Mouse (Mus musculus) neural tube, embryonic 11.5 days (tissue): Measurements from ENCODE around the gene Gpx4. TPM values are rescaled to one million over a fixed set of nuclear protein-coding genes. Genes with fewer than 3 reads are reported as not detected.

Experiments used
- ATAC-seq: fragments of 200-750 bp; cut with Nextera tagmentation; 2 replicates; pipeline ENCODE4 v1.8.0; 2017; ENCODE audit warnings: moderate number of reproducible peaks, mild to moderate bottlenecking, moderate TSS enrichment, moderate library complexity; ENCODE audit not compliant: insufficient read depth, low FRiP score, low TSS enrichment
- DNase-seq: peaks from one replicate; pipeline ENCODE4 v3.0.0-alpha.2; 2015; ENCODE audit warnings: low spot score
- H3K27ac ChIP-seq: fragments of 300-500 bp; sonication (generic); 2 replicates; pipeline ENCODE4 v1.5.1; 2014; ENCODE audit warnings: low read depth, mild to moderate bottlenecking, low read length
- H3K27me3 ChIP-seq: fragments of 300-500 bp; sonication (generic); 2 replicates; pipeline ENCODE4 v1.6.1; 2014; ENCODE audit warnings: mild to moderate bottlenecking, low read length, mixed read lengths; ENCODE audit not compliant: control insufficient read depth, insufficient read depth
- H3K36me3 ChIP-seq: fragments of 300-500 bp; sonication (generic); 2 replicates; pipeline ENCODE4 v1.6.1; 2014; ENCODE audit warnings: mild to moderate bottlenecking, low read length, moderate library complexity, mixed read lengths; ENCODE audit not compliant: control insufficient read depth, insufficient read depth
- H3K4me1 ChIP-seq: fragments of 300-500 bp; sonication (generic); 2 replicates; pipeline ENCODE4 v1.6.1; 2014; ENCODE audit warnings: low read length, mixed read lengths; ENCODE audit not compliant: control insufficient read depth, insufficient read depth
- H3K4me2 ChIP-seq: fragments of 300-500 bp; sonication (generic); 2 replicates; pipeline ENCODE4 v1.6.1; 2014; ENCODE audit warnings: low read depth, mild to moderate bottlenecking, moderate library complexity
- H3K4me3 ChIP-seq: fragments of 300-500 bp; sonication (generic); 2 replicates; pipeline ENCODE4 v1.5.1; 2014; ENCODE audit warnings: low read depth, low read length
- H3K9ac ChIP-seq: fragments of 300-500 bp; sonication (generic); 2 replicates; pipeline ENCODE4 v1.6.1; 2014; ENCODE audit warnings: mild to moderate bottlenecking, low read length
- H3K9me3 ChIP-seq: fragments of 300-500 bp; sonication (generic); 2 replicates; pipeline ENCODE4 v1.6.1; 2016; ENCODE audit warnings: low read length; ENCODE audit not compliant: control insufficient read depth
- WGBS: fragments of 180-500 bp; shearing (Covaris S2); extraction: QIAGEN DNeasy Blood & Tissue Kit; methylation state at CpG from one replicate; pipeline ENCODE4 v1.1.7; 2014; 5-methylcytosine and 5-hydroxymethylcytosine counted together
- polyA plus RNA-seq: library from polyadenylated mRNA; unstranded; fragments of >200 nt; fragmentation: Nextera tagmentation; extraction: Ambion mirVana; gene quantifications from 2 replicates; pipeline ENCODE4 v1.2.1, GENCODE M21; 2014

The Gpx4 gene
- polyA plus RNA-seq = 540 and 570 TPM in 2 replicates

DNA sequence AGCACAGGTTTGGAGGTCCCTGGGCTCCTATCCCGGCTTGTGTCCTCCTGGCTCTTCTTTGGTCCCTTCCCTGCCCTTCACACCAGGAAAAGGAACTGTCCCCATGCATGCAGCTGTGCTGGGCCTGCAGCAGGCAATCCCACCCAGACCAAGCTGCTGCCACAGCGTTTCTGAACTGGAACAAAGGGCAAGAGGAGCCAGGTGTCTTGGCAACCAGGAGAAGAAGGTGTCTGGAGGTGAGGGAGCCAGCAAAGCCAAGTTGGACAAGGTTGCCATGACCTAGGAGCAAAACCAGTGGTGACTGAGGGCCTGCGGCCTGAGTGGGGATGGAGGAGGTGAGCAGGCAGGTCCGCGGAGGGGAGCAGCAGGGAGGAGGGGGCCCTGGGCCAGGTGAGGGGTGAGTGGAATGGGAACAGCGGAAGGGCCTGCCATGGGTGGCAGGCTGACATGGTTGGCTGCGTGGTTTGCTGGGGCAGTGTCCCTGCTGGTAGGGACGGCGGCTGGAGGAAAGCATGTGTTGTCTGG lies at the start of gene Gpx4:
Gene Gpx4 (plus strand): TSS at position 126 of the 525 bp plus-strand sequence.
- no peak within 1 kb of the TSS for H3K9ac ChIP-seq
- no peaks in the 10 kb centered on the region for H3K9me3 ChIP-seq
- H3K36me3 ChIP-seq = no peaks in the 10 kb centered on the region
- H3K27me3 ChIP-seq = 0 out of 2 replicates have a peak, but pooled peaks cover 2% of the 10 kb centered on the region
- no peak within 1 kb of the TSS for H3K4me3 ChIP-seq
- no peak within 1 kb of the TSS for H3K4me2 ChIP-seq
- DNase-seq (no peak), ATAC-seq (no peak)
- H3K4me1 ChIP-seq = peaks cover 14% of the 10 kb centered on the region
- WGBS = 33% methylated on average over 9 of the region's 9 CpGs
- H3K27ac ChIP-seq = peak within 1 kb of the TSS; percentile 73

- ATAC-seq = peak; percentile 14
- 0 out of 2 replicates have a peak overlapping the region, but pooled peaks have one; percentile 14 for H3K27ac ChIP-seq
- peak overlapping the region; percentile 45 for H3K9ac ChIP-seq
- H3K9me3 ChIP-seq = no peaks in the 10 kb centered on the region
- H3K4me3 ChIP-seq = peak overlapping the region; percentile 42
- peak overlapping the region; percentile 64 for H3K4me2 ChIP-seq
- H3K4me1 ChIP-seq = peaks cover 5% of the 10 kb centered on the region; the same call in 1 of the 2 replicates
- DNase-seq = no peak
- no peaks in the 10 kb centered on the region; the same call in 1 of the 2 replicates for H3K36me3 ChIP-seq
- H3K27me3 ChIP-seq = 0 out of 2 replicates have a peak, but pooled peaks cover 2% of the 10 kb centered on the region
- WGBS = 6% methylated on average over 15 of the region's 15 CpGs
These were observed 49.1 kb upstream of the Gpx4 start for GRCm38 (mm10) chr10:79997819-79998218.

DNA sequence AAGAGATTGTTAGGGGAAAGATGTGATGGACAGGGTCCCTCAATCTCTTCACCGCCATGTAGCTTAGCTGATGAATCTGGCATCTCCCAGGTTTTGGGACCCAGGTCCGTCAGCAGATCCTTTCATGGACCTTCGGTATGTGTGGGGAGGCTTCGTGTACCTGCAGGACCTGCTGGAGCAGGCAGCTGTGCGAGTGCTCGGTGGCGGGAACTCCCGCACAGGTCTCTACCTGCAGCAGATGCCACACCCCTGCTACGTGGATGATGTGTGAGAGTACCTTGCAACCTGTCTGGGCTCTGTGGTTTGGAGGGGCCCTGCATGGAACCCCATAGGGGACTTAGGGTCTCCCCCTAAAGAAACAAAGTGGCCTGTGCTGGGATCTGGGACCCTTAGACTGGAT lies 45.0 kb upstream of the Gpx4 start:
- H3K9ac ChIP-seq = no peak overlapping the region
- H3K4me3 ChIP-seq = no peak overlapping the region
- no peak overlapping the region for H3K27ac ChIP-seq
- no peaks in the 10 kb centered on the region for H3K9me3 ChIP-seq
- no peak overlapping the region for H3K4me2 ChIP-seq
- no peak for ATAC-seq
- no peak for DNase-seq
- H3K4me1 ChIP-seq = peaks cover 5% of the 10 kb centered on the region; the same call in 1 of the 2 replicates
- WGBS = 77% methylated on average over 9 of the region's 9 CpGs
- H3K36me3 ChIP-seq = no peaks in the 10 kb centered on the region
- peaks cover 8% of the 10 kb centered on the region; the same call in 1 of the 2 replicates for H3K27me3 ChIP-seq

DNA sequence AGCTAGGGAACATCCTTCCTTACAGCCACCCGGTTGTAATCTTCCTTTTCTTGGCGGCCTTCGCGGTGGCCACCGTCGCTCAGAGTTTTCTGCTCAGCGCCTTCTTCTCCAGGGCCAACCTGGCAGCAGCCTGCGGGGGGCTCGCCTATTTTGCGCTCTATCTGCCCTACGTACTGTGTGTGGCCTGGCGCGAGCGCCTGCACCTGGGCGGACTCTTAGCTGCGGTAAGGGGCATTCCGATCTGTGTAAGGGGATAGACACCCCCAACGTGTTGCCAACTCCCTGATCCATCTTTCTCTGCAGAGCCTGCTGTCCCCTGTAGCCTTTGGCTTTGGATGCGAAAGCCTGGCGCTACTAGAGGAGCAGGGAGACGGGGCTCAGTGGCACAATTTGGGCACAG lies 44.1 kb upstream of the Gpx4 start:
- H3K4me2 ChIP-seq = no peak overlapping the region
- no peak overlapping the region for H3K9ac ChIP-seq
- H3K27ac ChIP-seq = no peak overlapping the region
- DNase-seq = no peak
- H3K36me3 ChIP-seq = no peaks in the 10 kb centered on the region
- H3K4me1 ChIP-seq = peaks cover 2% of the 10 kb centered on the region; the same call in 1 of the 2 replicates
- no peaks in the 10 kb centered on the region for H3K9me3 ChIP-seq
- peaks cover 8% of the 10 kb centered on the region; the same call in 1 of the 2 replicates for H3K27me3 ChIP-seq
- no peak for ATAC-seq
- H3K4me3 ChIP-seq = no peak overlapping the region
- 26% methylated on average over 21 of the region's 21 CpGs for WGBS

DNA sequence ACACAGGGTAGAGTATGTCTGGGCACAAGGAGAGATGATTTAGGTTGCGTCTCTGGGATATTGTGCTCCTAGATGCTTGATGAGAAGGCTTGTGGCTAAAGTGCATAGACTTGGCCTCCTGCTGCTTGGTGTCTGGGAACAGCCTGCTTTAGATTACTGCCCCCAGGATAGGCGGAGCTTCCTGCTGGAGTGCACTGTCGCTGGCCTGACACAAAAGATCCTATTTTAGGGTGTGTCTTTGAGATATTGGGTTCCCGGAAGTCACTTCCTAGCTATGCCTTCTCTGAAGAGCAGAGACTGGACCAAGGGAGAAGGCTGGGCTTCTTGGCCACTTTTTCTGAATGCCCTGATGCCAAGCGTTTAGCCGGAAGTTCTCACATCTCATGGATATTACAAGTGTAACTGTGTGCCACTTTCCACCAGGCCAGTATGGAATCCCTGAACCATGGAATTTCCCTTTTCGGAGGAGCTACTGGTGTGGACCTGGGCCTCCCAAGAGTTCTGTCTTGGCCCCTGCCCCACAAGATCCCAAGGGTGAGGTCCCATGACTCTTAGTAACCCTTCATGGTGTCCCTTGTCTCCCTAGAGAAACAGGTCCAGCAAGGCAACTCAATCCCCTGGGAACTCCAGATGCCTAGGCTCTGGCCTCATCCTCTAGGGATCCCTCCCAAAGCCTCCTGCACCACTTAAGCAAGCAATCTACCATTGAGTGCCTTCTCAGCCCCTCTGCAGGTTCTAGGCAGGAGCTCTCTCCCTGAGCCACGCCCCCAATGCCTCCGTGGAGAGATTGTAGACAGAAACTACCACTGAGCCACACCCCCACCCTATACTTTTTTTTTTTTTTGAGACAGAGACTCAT lies 43.4 kb upstream of the Gpx4 start:
- Histone ChIP-seq H3K4me3 (no peak overlapping the region), H3K9me3 (no peaks in the 10 kb centered on the region), H3K27ac (no peak overlapping the region), H3K9ac (no peak overlapping the region), H3K27me3 (peaks cover 8% of the 10 kb centered on the region; the same call in 1 of the 2 replicates), H3K4me1 (no peaks in the 10 kb centered on the region), H3K36me3 (no peaks in the 10 kb centered on the region), H3K4me2 (no peak overlapping the region)
- 58% methylated on average over 9 of the region's 9 CpGs for WGBS
- ATAC-seq (no peak), DNase-seq (no peak)

DNA sequence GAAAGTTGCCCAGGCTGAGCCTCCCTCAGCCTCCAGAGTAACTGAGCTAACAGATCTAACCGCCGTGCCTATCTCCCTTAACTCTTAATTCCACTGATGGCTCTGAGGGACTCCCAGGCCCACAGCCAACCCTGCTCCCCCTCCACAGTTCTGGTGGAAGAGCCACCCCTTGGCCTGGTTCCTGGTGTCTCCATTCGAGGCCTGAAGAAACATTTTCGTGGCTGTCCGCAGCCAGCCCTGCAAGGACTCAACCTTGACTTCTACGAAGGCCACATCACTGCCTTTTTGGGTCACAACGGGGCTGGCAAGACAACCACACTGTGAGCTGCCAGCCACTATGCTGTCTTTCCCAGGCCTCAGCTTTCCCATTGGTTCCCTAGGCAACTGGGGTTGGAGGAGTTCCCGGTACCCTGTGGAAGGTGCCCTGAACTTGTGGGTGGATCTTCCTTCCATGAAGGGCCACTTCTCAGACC lies 42.7 kb upstream of the Gpx4 start:
- H3K27me3 ChIP-seq = peaks cover 8% of the 10 kb centered on the region; the same call in 1 of the 2 replicates
- H3K36me3 ChIP-seq = no peaks in the 10 kb centered on the region
- H3K4me2 ChIP-seq = no peak overlapping the region
- H3K27ac ChIP-seq = no peak overlapping the region
- WGBS = 92% methylated on average over 8 of the region's 8 CpGs
- no peaks in the 10 kb centered on the region for H3K9me3 ChIP-seq
- H3K4me1 ChIP-seq = no peaks in the 10 kb centered on the region
- ATAC-seq (no peak), DNase-seq (no peak)
- H3K4me3 ChIP-seq = no peak overlapping the region
- no peak overlapping the region for H3K9ac ChIP-seq

DNA sequence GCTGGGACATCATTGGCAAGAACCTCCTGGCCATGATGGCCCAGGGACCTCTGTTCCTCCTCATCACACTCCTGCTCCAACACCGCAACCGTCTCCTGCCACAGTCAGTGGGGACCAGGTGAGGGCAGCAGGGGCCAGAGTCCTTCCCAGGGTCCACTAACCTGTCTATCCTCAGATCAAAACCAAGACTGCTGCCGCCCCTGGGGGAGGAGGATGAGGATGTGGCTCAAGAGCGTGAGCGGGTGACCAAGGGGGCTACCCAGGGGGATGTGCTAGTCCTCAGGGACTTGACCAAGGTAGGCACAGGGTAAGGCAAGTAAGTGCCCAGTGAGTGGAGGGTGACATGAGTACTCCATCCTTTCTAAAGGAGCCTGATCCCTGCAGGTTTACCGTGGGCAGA lies 35.2 kb upstream of the Gpx4 start:
- Histone ChIP-seq H3K9ac (no peak overlapping the region), H3K4me2 (no peak overlapping the region), H3K4me3 (no peak overlapping the region), H3K9me3 (peaks cover 2% of the 10 kb centered on the region; the same call in 1 of the 2 replicates), H3K4me1 (no peaks in the 10 kb centered on the region), H3K27ac (no peak overlapping the region), H3K27me3 (peaks cover 41% of the 10 kb centered on the region), H3K36me3 (no peaks in the 10 kb centered on the region)
- ATAC-seq (no peak), DNase-seq (no peak)
- 84% methylated on average over 6 of the region's 6 CpGs for WGBS

DNA sequence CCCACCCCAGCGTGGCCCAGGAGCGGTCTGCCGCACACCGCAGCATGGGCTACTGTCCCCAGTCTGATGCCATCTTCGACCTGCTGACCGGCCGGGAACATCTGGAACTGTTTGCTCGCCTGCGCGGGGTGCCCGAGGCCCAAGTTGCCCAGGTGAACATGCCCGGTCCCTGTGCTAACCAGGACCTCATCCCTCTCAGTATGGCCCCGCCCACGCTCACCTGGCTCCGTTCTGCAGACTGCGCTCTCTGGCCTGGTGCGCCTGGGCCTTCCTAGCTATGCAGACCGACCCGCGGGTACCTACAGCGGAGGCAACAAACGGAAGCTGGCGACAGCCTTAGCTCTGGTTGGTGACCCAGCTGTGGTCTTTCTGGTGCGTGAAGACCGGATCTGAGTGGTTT lies 33.4 kb upstream of the Gpx4 start:
- Histone ChIP-seq H3K9ac (no peak overlapping the region), H3K4me3 (no peak overlapping the region; the same call in 1 of the 2 replicates), H3K36me3 (no peaks in the 10 kb centered on the region), H3K4me2 (no peak overlapping the region), H3K9me3 (peaks cover 2% of the 10 kb centered on the region; the same call in 1 of the 2 replicates), H3K27me3 (peaks cover 41% of the 10 kb centered on the region), H3K4me1 (no peaks in the 10 kb centered on the region), H3K27ac (no peak overlapping the region)
- WGBS = 31% methylated on average over 25 of the region's 25 CpGs
- ATAC-seq = no peak
- no peak for DNase-seq
